Mouse (Mus musculus): ENCODE results near the gene Slc7a8.

DNA sequence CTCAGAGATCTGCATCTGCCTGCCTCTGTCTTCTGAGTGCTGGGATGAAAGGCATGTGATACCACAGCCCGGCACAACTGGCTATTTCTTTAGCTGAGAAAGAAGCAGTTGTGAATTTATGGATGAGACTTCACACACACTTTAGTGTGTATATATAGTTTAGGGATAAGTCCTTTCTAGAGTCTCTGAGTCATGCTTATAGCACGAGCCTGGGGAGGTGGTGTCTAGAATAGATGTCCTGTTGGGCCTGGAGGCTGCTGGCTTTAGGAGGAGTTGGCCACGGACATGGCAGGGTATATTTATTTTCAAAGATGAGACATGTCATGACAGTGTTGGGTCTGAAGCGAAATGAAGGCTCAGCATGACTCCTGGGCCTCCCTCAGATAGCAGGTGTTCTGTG lies 47.7 kb downstream of the Slc7a8 start:
- TF ChIP-seq CTCF (IDR thresholded peaks at IDR 0.05; ENCODE audit: low read depth, low read length) (no peak), TAL1 (conservative IDR thresholded peaks at IDR 0.05; ENCODE audit: low read depth, low read length) (no peak), GATA2 (IDR thresholded peaks at IDR 0.05; ENCODE audit: borderline replicate concordance, low read depth, low read length) (no peak), POLR2AphosphoS5 (IDR thresholded peaks at IDR 0.05; ENCODE audit: insufficient replicate concordance, low read depth, low read length) (no peak), GATA1 (IDR thresholded peaks at IDR 0.05; ENCODE audit: borderline replicate concordance, low read length) (no peak)

All from G1E (cell line).